Mouse (Mus musculus) gastrocnemius, postnatal 10 days (tissue): ENCODE results near the gene Wsb2. TPM values are rescaled to one million over a fixed set of nuclear protein-coding genes. Genes with fewer than 3 reads are reported as not detected.
A peak's percentile ranks its signal among the peaks of the same experiment; 100 is the strongest.
"Not testable (repeated sequence)": the region's sequence is repeated elsewhere in the genome, so short reads cannot be mapped to it uniquely, and the experiment has no call there.

Experiments used
- DNase-seq: peaks from one replicate; pipeline ENCODE4 v3.0.0; 2021; ENCODE audit warnings: mixed read lengths
- long read RNA-seq, 2 experiments: library from polyadenylated mRNA; stranded (forward); transcript quantifications; one replicate each; pipeline ENCODE4 v2.0.0; 2021
- total RNA-seq, 2 experiments: library from RNA; stranded (reverse); gene quantifications; 2 replicates each; pipeline ENCODE4 v1.2.3; 2021

Wsb2 gene
- total RNA-seq, result 10 to 100 TPM; 80.3 to 83.1 TPM
- long read RNA-seq, experiment 1, transcript Wsb2-201 (9 exons, 2,421 nt), result major isoform, 263 of 291 reads
- long read RNA-seq, experiment 1, partial matches to known transcripts, result 13 of 291 reads
- long read RNA-seq, experiment 1, other reads (novel, unspliced or antisense), result 9 of 291 reads
- long read RNA-seq, experiment 2, transcript Wsb2-202 (8 exons, 1,526 nt), result minor isoform, 5 of 256 reads
- long read RNA-seq, experiment 2, transcript Wsb2-201 (9 exons, 2,421 nt), result major isoform, 220 of 256 reads
- long read RNA-seq, experiment 2, partial matches to known transcripts, result 7 of 256 reads
- long read RNA-seq, experiment 2, other reads (novel, unspliced or antisense), result 20 of 256 reads

GRCm38 (mm10) chr5:117357129-117357477 is at the start of gene Wsb2:
Wsb2 (plus strand) TSS chr5:117357304.
- DNase-seq, result peak; percentile 89

GRCm38 (mm10) chr5:117307699-117308098 is 49.4 kb upstream of the Wsb2 start:
- peak; percentile 82 for DNase-seq

- peak; percentile 56 for DNase-seq
Observed at GRCm38 (mm10) chr5:117313420-117313819, 43.7 kb upstream of the Wsb2 start.

GRCm38 (mm10) chr5:117313909-117314308 is 43.2 kb upstream of the Wsb2 start:
- DNase-seq, result no peak

GRCm38 (mm10) chr5:117314587-117315428 is 42.3 kb upstream of the Wsb2 start:
- DNase-seq, result no peak

- peak; percentile 72 for DNase-seq
Observed at GRCm38 (mm10) chr5:117318741-117319629, 38.1 kb upstream of the Wsb2 start, which contains the start of gene Vsig10. Vsig10 (plus strand) TSS chr5:117319083.

- no peak for DNase-seq
Observed at GRCm38 (mm10) chr5:117323751-117324150, 33.4 kb upstream of the Wsb2 start.

GRCm38 (mm10) chr5:117326408-117326807 is 30.7 kb upstream of the Wsb2 start:
- no peak for DNase-seq

- DNase-seq, result no peak
Observed at GRCm38 (mm10) chr5:117330457-117330856, 26.6 kb upstream of the Wsb2 start.

GRCm38 (mm10) chr5:117337999-117338398 is 19.1 kb upstream of the Wsb2 start:
- DNase-seq, result no peak

GRCm38 (mm10) chr5:117338503-117338902 is 18.6 kb upstream of the Wsb2 start:
- DNase-seq, result no peak

- no peak for DNase-seq
Observed at GRCm38 (mm10) chr5:117340081-117340480, 17.0 kb upstream of the Wsb2 start.

GRCm38 (mm10) chr5:117341896-117342295 is 15.2 kb upstream of the Wsb2 start:
- DNase-seq, result no peak

GRCm38 (mm10) chr5:117344496-117344895 is 12.6 kb upstream of the Wsb2 start:
- DNase-seq, result not testable (repeated sequence)

- no peak for DNase-seq
Observed at GRCm38 (mm10) chr5:117345432-117345976, 11.6 kb upstream of the Wsb2 start.

GRCm38 (mm10) chr5:117346281-117346680 is 10.8 kb upstream of the Wsb2 start:
- DNase-seq, result no peak

- DNase-seq, result no peak
Observed at GRCm38 (mm10) chr5:117347011-117347410, 10.1 kb upstream of the Wsb2 start.

- DNase-seq, result no peak
Observed at GRCm38 (mm10) chr5:117347838-117348237, 9.3 kb upstream of the Wsb2 start.

GRCm38 (mm10) chr5:117348279-117348678 is 8.8 kb upstream of the Wsb2 start:
- DNase-seq, result peak; percentile 66

- DNase-seq, result no peak
Observed at GRCm38 (mm10) chr5:117354121-117354520, 3.0 kb upstream of the Wsb2 start.

- DNase-seq, result no peak
Observed at GRCm38 (mm10) chr5:117355648-117356303, 1.3 kb upstream of the Wsb2 start.
